Mouse (Mus musculus): Measurements from ENCODE around the gene Olfr324. TPM values are rescaled to one million over a fixed set of nuclear protein-coding genes. Genes with fewer than 3 reads are reported as not detected.

The Olfr324 gene
- total and polyA plus RNA-seq, 2 experiments from 2014 or later: 0.04 to 0.49 TPM

GRCm38 (mm10) chr11:58605228-58605627, 10.3 kb downstream of the Olfr324 start:
- TF ChIP-seq CTCF (IDR thresholded peaks at IDR 0.05): no peak
- no peak overlapping the region for H3K27ac ChIP-seq (ENCODE audit: low read depth, low read length)
- ATAC-seq (ENCODE audit: low FRiP score): no peak
- no peak for DNase-seq (ENCODE audit: low spot score)
- WGBS: 92% methylated on average over 3 of the region's 3 CpGs
- H3K9me3 ChIP-seq (ENCODE audit: low read length): no peaks in the 10 kb centered on the region
- H3K27me3 ChIP-seq (ENCODE audit: insufficient read depth, low read length): no peaks in the 10 kb centered on the region
- H3K4me1 ChIP-seq (ENCODE audit: insufficient read depth, low read length): no peaks in the 10 kb centered on the region
- no peak overlapping the region for H3K9ac ChIP-seq (replicated peaks; ENCODE audit: low read length, poor library complexity, severe bottlenecking)
- H3K4me3 ChIP-seq (ENCODE audit: low read depth, low read length): no peak overlapping the region
- H3K4me2 ChIP-seq (ENCODE audit: low read depth, low read length, poor library complexity, severe bottlenecking): no peak overlapping the region
- no peaks in the 10 kb centered on the region for H3K36me3 ChIP-seq (ENCODE audit: insufficient read depth, low read length)

- H3K27me3 ChIP-seq (ENCODE audit: insufficient read depth, low read length): no peaks in the 10 kb centered on the region
- H3K27ac ChIP-seq (ENCODE audit: low read depth, low read length): no peak overlapping the region
- H3K4me1 ChIP-seq (ENCODE audit: insufficient read depth, low read length): no peaks in the 10 kb centered on the region
- H3K4me2 ChIP-seq (ENCODE audit: low read depth, low read length, poor library complexity, severe bottlenecking): no peak overlapping the region
- H3K9me3 ChIP-seq (ENCODE audit: low read length): no peaks in the 10 kb centered on the region
- WGBS: 90% methylated on average over 12 of the region's 12 CpGs
- ATAC-seq (ENCODE audit: low FRiP score) (no peak), DNase-seq (ENCODE audit: low spot score) (no peak)
- no peak overlapping the region for H3K4me3 ChIP-seq (ENCODE audit: low read depth, low read length)
- TF ChIP-seq CTCF (IDR thresholded peaks at IDR 0.05): no peak
- H3K9ac ChIP-seq (replicated peaks; ENCODE audit: low read length, poor library complexity, severe bottlenecking): no peak overlapping the region
- no peaks in the 10 kb centered on the region for H3K36me3 ChIP-seq (ENCODE audit: insufficient read depth, low read length)
Observed at GRCm38 (mm10) chr11:58606177-58606919, 11.4 kb downstream of the Olfr324 start.

- 86% methylated on average over 6 of the region's 6 CpGs for WGBS
- ATAC-seq (ENCODE audit: low FRiP score) (no peak), DNase-seq (ENCODE audit: low spot score) (no peak)
- TF ChIP-seq CTCF (IDR thresholded peaks at IDR 0.05): no peak
- Histone ChIP-seq H3K4me1 (ENCODE audit: insufficient read depth, low read length) (no peaks in the 10 kb centered on the region), H3K27me3 (ENCODE audit: insufficient read depth, low read length) (no peaks in the 10 kb centered on the region), H3K4me2 (ENCODE audit: low read depth, low read length, poor library complexity, severe bottlenecking) (no peak overlapping the region), H3K36me3 (ENCODE audit: insufficient read depth, low read length) (no peaks in the 10 kb centered on the region), H3K4me3 (ENCODE audit: low read depth, low read length) (no peak overlapping the region), H3K27ac (ENCODE audit: low read depth, low read length) (no peak overlapping the region), H3K9me3 (ENCODE audit: low read length) (no peaks in the 10 kb centered on the region), H3K9ac (replicated peaks; ENCODE audit: low read length, poor library complexity, severe bottlenecking) (no peak overlapping the region)
Observed at GRCm38 (mm10) chr11:58607030-58607429, 12.1 kb downstream of the Olfr324 start.

- no peaks in the 10 kb centered on the region for H3K36me3 ChIP-seq (ENCODE audit: insufficient read depth, low read length)
- H3K9ac ChIP-seq (replicated peaks; ENCODE audit: low read length, poor library complexity, severe bottlenecking): no peak overlapping the region
- 86% methylated on average over 3 of the region's 3 CpGs for WGBS
- H3K27ac ChIP-seq (ENCODE audit: low read depth, low read length): no peak overlapping the region
- DNase-seq (ENCODE audit: low spot score) (no peak), ATAC-seq (ENCODE audit: low FRiP score) (no peak)
- no peaks in the 10 kb centered on the region; the same call in 1 of the 2 replicates for H3K4me1 ChIP-seq (ENCODE audit: insufficient read depth, low read length)
- H3K9me3 ChIP-seq (ENCODE audit: low read length): no peaks in the 10 kb centered on the region
- TF ChIP-seq CTCF (IDR thresholded peaks at IDR 0.05): no peak
- H3K4me3 ChIP-seq (ENCODE audit: low read depth, low read length): no peak overlapping the region
- H3K27me3 ChIP-seq (ENCODE audit: insufficient read depth, low read length): no peaks in the 10 kb centered on the region
- H3K4me2 ChIP-seq (ENCODE audit: low read depth, low read length, poor library complexity, severe bottlenecking): no peak overlapping the region
Observed at GRCm38 (mm10) chr11:58613359-58613758, 18.4 kb downstream of the Olfr324 start.

GRCm38 (mm10) chr11:58614526-58614925, 19.6 kb downstream of the Olfr324 start:
- no peaks in the 10 kb centered on the region; the same call in 1 of the 2 replicates for H3K4me1 ChIP-seq (ENCODE audit: insufficient read depth, low read length)
- H3K36me3 ChIP-seq (ENCODE audit: insufficient read depth, low read length): no peaks in the 10 kb centered on the region
- no peak overlapping the region for H3K4me3 ChIP-seq (ENCODE audit: low read depth, low read length)
- DNase-seq (ENCODE audit: low spot score) (no peak), ATAC-seq (ENCODE audit: low FRiP score) (no peak)
- H3K9ac ChIP-seq (replicated peaks; ENCODE audit: low read length, poor library complexity, severe bottlenecking): no peak overlapping the region
- no peaks in the 10 kb centered on the region for H3K9me3 ChIP-seq (ENCODE audit: low read length)
- H3K27me3 ChIP-seq (ENCODE audit: insufficient read depth, low read length): no peaks in the 10 kb centered on the region
- no peak for TF ChIP-seq CTCF (IDR thresholded peaks at IDR 0.05)
- no peak overlapping the region for H3K4me2 ChIP-seq (ENCODE audit: low read depth, low read length, poor library complexity, severe bottlenecking)
- no peak overlapping the region for H3K27ac ChIP-seq (ENCODE audit: low read depth, low read length)

- no peak within 1 kb of the TSS for H3K4me2 ChIP-seq (ENCODE audit: low read depth, low read length, poor library complexity, severe bottlenecking)
- H3K27ac ChIP-seq (ENCODE audit: low read depth, low read length): no peak within 1 kb of the TSS
- no peaks in the 10 kb centered on the region; the same call in 1 of the 2 replicates for H3K4me1 ChIP-seq (ENCODE audit: insufficient read depth, low read length)
- no peaks in the 10 kb centered on the region for H3K36me3 ChIP-seq (ENCODE audit: insufficient read depth, low read length)
- no peak within 1 kb of the TSS for H3K9ac ChIP-seq (replicated peaks; ENCODE audit: low read length, poor library complexity, severe bottlenecking)
- TF ChIP-seq CTCF (IDR thresholded peaks at IDR 0.05): no peak
- WGBS: 93% methylated on average over 4 of the region's 4 CpGs
- ATAC-seq (ENCODE audit: low FRiP score) (no peak), DNase-seq (ENCODE audit: low spot score) (no peak)
- H3K27me3 ChIP-seq (ENCODE audit: insufficient read depth, low read length): no peaks in the 10 kb centered on the region
- no peaks in the 10 kb centered on the region for H3K9me3 ChIP-seq (ENCODE audit: low read length)
- H3K4me3 ChIP-seq (ENCODE audit: low read depth, low read length): no peak within 1 kb of the TSS
Observed at GRCm38 (mm10) chr11:58615975-58616374, 21.1 kb downstream of the Olfr324 start, which contains the start of gene 2210407C18Rik. 2210407C18Rik (minus strand) TSS chr11:58616075.

All from midbrain, postnatal 0 days (tissue).